Mouse (Mus musculus) CD4-positive naive resting alpha-beta T cell, adult 76 days (primary cell): ENCODE results near the gene Eepd1. TPM values are rescaled to one million over a fixed set of nuclear protein-coding genes. Genes with fewer than 3 reads are reported as not detected.

ENCODE experiments used
- total RNA-seq: library from RNA; stranded (reverse); gene quantifications from one replicate; pipeline ENCODE4 v1.2.4, GENCODE M21; 2023

Gene Eepd1
- 1.6 TPM for total RNA-seq

GRCm38 (mm10) chr9:25481344-25482095, at the start of gene Eepd1:
TSS of gene Eepd1 (plus strand) at chr9:25481547.

Other genes starting within 250 kb of the Eepd1 start
- 185 TPM for gene Sept7, start 229.1 kb upstream of the Eepd1 start, total RNA-seq